Mouse (Mus musculus): ENCODE results near the gene Dclre1b. TPM values are rescaled to one million over a fixed set of nuclear protein-coding genes. Genes with fewer than 3 reads are reported as not detected.

Dclre1b gene
- 36.7 and 41.4 TPM in 2 replicates for polyA plus RNA-seq (2014; fragmentation: Nextera tagmentation; extraction: Ambion mirVana)

DNA sequence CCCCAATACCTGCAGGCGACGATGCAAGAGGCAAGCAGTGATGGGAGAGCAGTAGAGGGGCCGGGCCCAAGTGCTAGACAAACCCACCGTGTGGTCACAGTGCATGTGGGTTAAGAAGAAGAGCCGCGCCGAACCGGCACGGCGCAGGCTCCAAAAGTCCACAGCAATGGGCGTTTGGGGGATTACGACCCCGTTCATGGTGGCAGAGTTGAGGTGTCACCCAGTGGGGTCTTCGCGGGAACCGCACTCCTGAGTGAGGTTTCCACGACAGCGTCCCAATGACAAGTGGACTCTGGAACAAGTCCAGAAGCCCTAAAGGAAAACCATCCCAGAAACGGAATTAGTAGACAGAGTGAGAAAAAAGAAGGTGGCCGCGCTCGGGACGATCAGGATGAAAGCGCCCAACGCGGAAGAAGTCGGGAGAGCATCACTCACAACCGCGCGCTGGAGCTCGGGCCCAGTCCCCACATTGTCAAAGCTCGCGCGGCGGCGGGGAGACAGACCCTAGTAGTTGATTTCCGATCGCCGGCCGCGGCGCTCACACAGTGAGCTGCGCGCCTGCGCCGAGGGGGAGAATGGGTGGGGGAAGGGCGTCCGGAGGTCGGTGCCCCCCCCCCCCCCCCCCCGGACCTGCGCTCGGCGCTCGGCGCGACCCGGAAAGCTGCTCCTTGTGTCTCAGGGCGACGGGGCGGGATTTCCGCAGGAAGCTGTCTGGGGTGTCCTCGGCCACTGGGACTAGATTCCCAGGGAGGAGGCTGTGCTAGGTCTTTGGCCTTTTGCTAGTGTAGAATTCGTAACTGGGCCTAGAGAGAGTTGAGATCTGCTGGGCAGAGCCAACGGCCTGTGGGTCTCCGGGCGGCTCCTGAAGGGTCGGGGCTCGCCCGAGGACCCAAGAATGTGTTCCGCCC is at the start of gene Dclre1b, which contains the start of the genes Ap4b1 and Gm43064:
TSS of gene Dclre1b (minus strand) at position 554 of the 908 bp plus-strand sequence.
TSS of gene Ap4b1 (plus strand) at position 630 of the 908 bp plus-strand sequence.
TSS of gene Gm43064 (plus strand) at position 683 of the 908 bp plus-strand sequence.
- Histone ChIP-seq H3K4me1 (ENCODE audit: control insufficient read depth, insufficient read depth, low read length) (peaks cover 12% of the 10 kb centered on the region; the same call in 1 of the 2 replicates), H3K27me3 (ENCODE audit: control insufficient read depth, insufficient read depth, low read length) (no peaks in the 10 kb centered on the region), H3K27ac (ENCODE audit: low read depth, low read length) (peak within 1 kb of the TSS; percentile 90), H3K9me3 (ENCODE audit: control insufficient read depth, low read length) (no peaks in the 10 kb centered on the region), H3K9ac (ENCODE audit: low read depth, low read length) (peak within 1 kb of the TSS; percentile 87), H3K36me3 (ENCODE audit: control insufficient read depth, insufficient read depth, low read length) (peaks cover 25% of the 10 kb centered on the region), H3K4me3 (ENCODE audit: low read length) (peak within 1 kb of the TSS; percentile 81), H3K4me2 (replicated peaks; ENCODE audit: low read depth, low read length) (peak within 1 kb of the TSS; percentile 73)
- peak; percentile 97 for ATAC-seq (ENCODE audit: low FRiP score, low TSS enrichment)
- WGBS = under 1% methylated on average over 58 of the region's 70 CpGs

GRCm38 (mm10) chr3:103857977-103858563 is 48.8 kb upstream of the Dclre1b start:
- H3K4me3 ChIP-seq (ENCODE audit: low read length) = no peak overlapping the region
- no peaks in the 10 kb centered on the region for H3K4me1 ChIP-seq (ENCODE audit: control insufficient read depth, insufficient read depth, low read length)
- no peak overlapping the region for H3K9ac ChIP-seq (ENCODE audit: low read depth, low read length)
- no peak for ATAC-seq (ENCODE audit: low FRiP score, low TSS enrichment)
- H3K9me3 ChIP-seq (ENCODE audit: control insufficient read depth, low read length) = no peaks in the 10 kb centered on the region
- H3K4me2 ChIP-seq (replicated peaks; ENCODE audit: low read depth, low read length) = no peak overlapping the region
- no peaks in the 10 kb centered on the region for H3K27me3 ChIP-seq (ENCODE audit: control insufficient read depth, insufficient read depth, low read length)
- WGBS = 89% methylated on average over 6 of the region's 6 CpGs
- no peak overlapping the region for H3K27ac ChIP-seq (ENCODE audit: low read depth, low read length)
- no peaks in the 10 kb centered on the region for H3K36me3 ChIP-seq (ENCODE audit: control insufficient read depth, insufficient read depth, low read length)

- Histone ChIP-seq H3K9ac (ENCODE audit: low read depth, low read length) (no peak overlapping the region), H3K36me3 (ENCODE audit: control insufficient read depth, insufficient read depth, low read length) (no peaks in the 10 kb centered on the region), H3K27ac (ENCODE audit: low read depth, low read length) (no peak overlapping the region), H3K27me3 (ENCODE audit: control insufficient read depth, insufficient read depth, low read length) (no peaks in the 10 kb centered on the region), H3K4me3 (ENCODE audit: low read length) (no peak overlapping the region), H3K4me2 (replicated peaks; ENCODE audit: low read depth, low read length) (no peak overlapping the region), H3K4me1 (ENCODE audit: control insufficient read depth, insufficient read depth, low read length) (no peaks in the 10 kb centered on the region), H3K9me3 (ENCODE audit: control insufficient read depth, low read length) (no peaks in the 10 kb centered on the region)
- ATAC-seq (ENCODE audit: low FRiP score, low TSS enrichment) = no peak
- 90% methylated on average over 7 of the region's 7 CpGs for WGBS
Observed at GRCm38 (mm10) chr3:103857036-103857805, 48.0 kb upstream of the Dclre1b start.

DNA sequence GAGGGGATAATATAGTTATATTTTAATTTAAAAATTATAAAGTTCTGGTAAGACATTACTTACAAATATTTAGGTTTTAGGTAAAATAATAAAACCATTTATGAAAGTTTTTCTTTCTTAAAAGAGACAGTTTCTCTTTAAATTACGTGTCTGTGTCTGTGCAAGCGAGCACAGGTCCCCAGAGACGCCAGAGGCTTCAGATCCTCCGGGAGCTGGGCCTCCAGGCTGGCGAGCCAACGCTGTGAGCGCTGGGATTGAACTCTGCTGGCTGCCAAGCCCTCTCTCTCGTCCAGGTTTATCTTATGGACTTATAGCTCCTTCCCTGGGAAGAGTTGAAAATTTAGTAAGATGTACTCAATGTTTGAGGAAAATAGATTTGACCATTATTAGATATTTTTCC is 44.6 kb upstream of the Dclre1b start:
- no peaks in the 10 kb centered on the region for H3K27me3 ChIP-seq (ENCODE audit: control insufficient read depth, insufficient read depth, low read length)
- no peak overlapping the region for H3K9ac ChIP-seq (ENCODE audit: low read depth, low read length)
- no peaks in the 10 kb centered on the region for H3K4me1 ChIP-seq (ENCODE audit: control insufficient read depth, insufficient read depth, low read length)
- H3K4me2 ChIP-seq (replicated peaks; ENCODE audit: low read depth, low read length) = no peak overlapping the region
- H3K9me3 ChIP-seq (ENCODE audit: control insufficient read depth, low read length) = no peaks in the 10 kb centered on the region
- H3K27ac ChIP-seq (ENCODE audit: low read depth, low read length) = no peak overlapping the region
- H3K36me3 ChIP-seq (ENCODE audit: control insufficient read depth, insufficient read depth, low read length) = no peaks in the 10 kb centered on the region
- no peak for ATAC-seq (ENCODE audit: low FRiP score, low TSS enrichment)
- 69% methylated on average over 8 of the region's 8 CpGs for WGBS
- H3K4me3 ChIP-seq (ENCODE audit: low read length) = no peak overlapping the region

- H3K4me1 ChIP-seq (ENCODE audit: control insufficient read depth, insufficient read depth, low read length) = no peaks in the 10 kb centered on the region
- no peaks in the 10 kb centered on the region for H3K27me3 ChIP-seq (ENCODE audit: control insufficient read depth, insufficient read depth, low read length)
- H3K36me3 ChIP-seq (ENCODE audit: control insufficient read depth, insufficient read depth, low read length) = no peaks in the 10 kb centered on the region
- no peak overlapping the region for H3K4me2 ChIP-seq (replicated peaks; ENCODE audit: low read depth, low read length)
- H3K4me3 ChIP-seq (ENCODE audit: low read length) = no peak overlapping the region
- no peak overlapping the region for H3K27ac ChIP-seq (ENCODE audit: low read depth, low read length)
- WGBS = 66% methylated on average over 3 of the region's 3 CpGs
- H3K9ac ChIP-seq (ENCODE audit: low read depth, low read length) = no peak overlapping the region
- no peak for ATAC-seq (ENCODE audit: low FRiP score, low TSS enrichment)
- H3K9me3 ChIP-seq (ENCODE audit: control insufficient read depth, low read length) = no peaks in the 10 kb centered on the region
Observed at GRCm38 (mm10) chr3:103852565-103853299, 43.5 kb upstream of the Dclre1b start.

- no peak for ATAC-seq (ENCODE audit: low FRiP score, low TSS enrichment)
- Histone ChIP-seq H3K27me3 (ENCODE audit: control insufficient read depth, insufficient read depth, low read length) (no peaks in the 10 kb centered on the region), H3K9ac (ENCODE audit: low read depth, low read length) (no peak overlapping the region), H3K27ac (ENCODE audit: low read depth, low read length) (no peak overlapping the region), H3K9me3 (ENCODE audit: control insufficient read depth, low read length) (no peaks in the 10 kb centered on the region), H3K4me3 (ENCODE audit: low read length) (no peak overlapping the region), H3K36me3 (ENCODE audit: control insufficient read depth, insufficient read depth, low read length) (no peaks in the 10 kb centered on the region), H3K4me1 (ENCODE audit: control insufficient read depth, insufficient read depth, low read length) (no peaks in the 10 kb centered on the region), H3K4me2 (replicated peaks; ENCODE audit: low read depth, low read length) (no peak overlapping the region)
- WGBS = 89% methylated on average over 8 of the region's 8 CpGs
Observed at GRCm38 (mm10) chr3:103851882-103852281, 42.6 kb upstream of the Dclre1b start.

GRCm38 (mm10) chr3:103851481-103851880 is 42.2 kb upstream of the Dclre1b start:
- WGBS = 73% methylated on average over 6 of the region's 6 CpGs
- no peaks in the 10 kb centered on the region for H3K4me1 ChIP-seq (ENCODE audit: control insufficient read depth, insufficient read depth, low read length)
- H3K27ac ChIP-seq (ENCODE audit: low read depth, low read length) = no peak overlapping the region
- no peaks in the 10 kb centered on the region for H3K27me3 ChIP-seq (ENCODE audit: control insufficient read depth, insufficient read depth, low read length)
- H3K4me3 ChIP-seq (ENCODE audit: low read length) = no peak overlapping the region
- ATAC-seq (ENCODE audit: low FRiP score, low TSS enrichment) = no peak
- no peaks in the 10 kb centered on the region for H3K36me3 ChIP-seq (ENCODE audit: control insufficient read depth, insufficient read depth, low read length)
- H3K4me2 ChIP-seq (replicated peaks; ENCODE audit: low read depth, low read length) = no peak overlapping the region
- no peak overlapping the region for H3K9ac ChIP-seq (ENCODE audit: low read depth, low read length)
- no peaks in the 10 kb centered on the region for H3K9me3 ChIP-seq (ENCODE audit: control insufficient read depth, low read length)

- H3K4me3 ChIP-seq (ENCODE audit: low read length) = no peak overlapping the region
- H3K27ac ChIP-seq (ENCODE audit: low read depth, low read length) = no peak overlapping the region
- 82% methylated on average over 9 of the region's 9 CpGs for whole genome bisulfite sequencing
- no peak overlapping the region for H3K9ac ChIP-seq (ENCODE audit: low read depth, low read length)
- H3K4me2 ChIP-seq (replicated peaks; ENCODE audit: low read depth, low read length) = no peak overlapping the region
- no peaks in the 10 kb centered on the region for H3K27me3 ChIP-seq (ENCODE audit: control insufficient read depth, insufficient read depth, low read length)
- no peaks in the 10 kb centered on the region for H3K9me3 ChIP-seq (ENCODE audit: control insufficient read depth, low read length)
- no peak for ATAC-seq (ENCODE audit: low FRiP score, low TSS enrichment)
- H3K36me3 ChIP-seq (ENCODE audit: control insufficient read depth, insufficient read depth, low read length) = no peaks in the 10 kb centered on the region
- H3K4me1 ChIP-seq (ENCODE audit: control insufficient read depth, insufficient read depth, low read length) = no peaks in the 10 kb centered on the region
Observed at GRCm38 (mm10) chr3:103850644-103851363, 41.6 kb upstream of the Dclre1b start.
